Mouse (Mus musculus): Measurements from ENCODE around the gene Arhgap35. TPM values are rescaled to one million over a fixed set of nuclear protein-coding genes. Genes with fewer than 3 reads are reported as not detected.
A peak's percentile ranks its signal among the peaks of the same experiment; 100 is the strongest.
"Not testable (repeated sequence)": the region's sequence is repeated elsewhere in the genome, so short reads cannot be mapped to it uniquely, and the experiment has no call there.

Gene Arhgap35
- polyA plus RNA-seq, 1 experiment from 2014 or later, result 27.4 TPM

DNA sequence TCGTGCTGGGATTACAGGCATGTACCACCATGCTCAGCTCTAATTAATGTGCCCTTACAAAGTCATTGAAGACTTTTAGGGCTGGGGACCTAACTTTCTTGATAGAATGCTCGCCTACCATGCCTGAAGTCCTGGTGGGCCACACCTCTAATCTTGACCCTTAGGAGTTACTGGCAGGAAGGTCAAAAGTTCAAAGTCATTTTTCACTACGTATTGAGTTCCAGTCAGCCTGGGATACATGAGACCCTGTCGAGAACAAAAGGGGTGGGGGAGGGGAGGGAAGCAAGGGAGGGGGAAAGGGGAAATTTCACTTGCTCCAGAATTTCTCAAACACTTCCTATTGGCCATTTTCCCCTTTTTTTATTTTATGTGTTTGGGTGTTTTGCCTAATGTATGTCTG is 8.3 kb upstream of the Arhgap35 start:
- Histone ChIP-seq H3K4me1 (peaks cover 9% of the 10 kb centered on the region), H3K27ac (replicated peaks) (no peak overlapping the region), H3K9me3 (replicated peaks) (no peaks in the 10 kb centered on the region), H3K36me3 (no peaks in the 10 kb centered on the region), H3K4me3 (replicated peaks) (no peak overlapping the region), H3K4me2 (no peak overlapping the region), H3K9ac (replicated peaks) (no peak overlapping the region), H3K27me3 (replicated peaks) (no peaks in the 10 kb centered on the region)
- no peak for ATAC-seq (ENCODE audit: low FRiP score)
- WGBS, result 40% methylated on average over 4 of the region's 4 CpGs

DNA sequence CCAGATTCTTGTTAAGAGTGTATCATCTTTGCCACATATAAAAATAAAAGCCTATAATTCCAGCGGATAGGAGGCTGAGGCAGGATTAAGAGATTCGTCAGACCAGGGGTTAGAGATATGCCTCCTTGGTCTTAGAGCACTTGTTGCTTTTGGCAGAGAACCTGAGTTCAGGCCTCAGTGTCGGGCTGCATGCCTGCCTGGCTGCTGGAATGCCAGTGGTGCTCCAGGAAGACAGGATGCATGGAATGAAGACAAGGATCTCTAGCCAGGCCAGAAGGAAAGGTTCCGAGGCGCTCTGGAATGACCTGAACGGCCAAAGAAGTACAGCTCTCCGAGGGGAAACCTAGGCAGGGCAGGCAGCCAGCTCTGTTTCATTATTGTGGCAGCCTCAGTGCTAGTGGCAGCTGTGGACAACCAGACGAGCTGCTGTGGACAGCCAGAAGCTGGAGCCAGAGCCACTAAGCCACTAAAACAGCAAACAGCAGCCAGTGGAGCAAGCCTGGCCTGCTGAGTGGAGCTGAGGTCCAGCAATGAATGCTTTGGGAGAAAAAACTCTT is 6.4 kb upstream of the Arhgap35 start:
- Histone ChIP-seq H3K4me2 (no peak overlapping the region), H3K9ac (replicated peaks) (no peak overlapping the region), H3K4me3 (replicated peaks) (no peak overlapping the region), H3K27ac (replicated peaks) (no peak overlapping the region), H3K9me3 (replicated peaks) (no peaks in the 10 kb centered on the region), H3K36me3 (no peaks in the 10 kb centered on the region), H3K4me1 (peaks cover 9% of the 10 kb centered on the region), H3K27me3 (replicated peaks) (no peaks in the 10 kb centered on the region)
- ATAC-seq (ENCODE audit: low FRiP score), result no peak
- WGBS, result 88% methylated on average over 8 of the region's 8 CpGs

DNA sequence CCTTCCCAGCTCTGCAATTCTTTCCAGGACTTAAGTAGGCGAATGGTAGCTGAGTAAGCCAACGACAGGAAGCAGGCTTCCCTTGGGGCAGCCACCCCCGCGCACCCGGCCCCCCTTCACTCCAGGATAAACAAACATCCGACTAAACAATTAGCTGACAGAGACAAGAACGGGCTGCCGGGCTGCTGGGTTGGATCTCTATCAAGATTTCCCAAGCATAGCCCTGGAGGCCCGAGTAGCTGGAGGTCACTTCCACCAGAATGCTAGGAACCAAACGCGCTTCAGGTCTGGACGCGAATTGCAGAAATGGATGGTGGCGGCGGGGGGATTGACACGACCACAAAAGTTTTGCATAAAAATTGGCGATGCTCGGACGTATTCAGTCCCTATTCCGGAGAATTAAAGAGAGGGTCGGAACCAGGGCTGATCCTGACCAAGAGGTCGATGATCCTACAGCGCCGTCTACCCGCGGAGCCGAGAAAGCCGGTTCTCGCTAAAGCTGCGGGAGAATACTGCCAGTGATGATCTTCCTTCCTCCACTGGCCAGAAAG is 3.9 kb upstream of the Arhgap35 start:
- peaks cover 16% of the 10 kb centered on the region for H3K4me1 ChIP-seq
- 1% methylated on average over 30 of the region's 30 CpGs for WGBS
- 0 out of 2 replicates have a peak overlapping the region, but pooled peaks have one; percentile 1 for H3K9ac ChIP-seq (replicated peaks)
- peak overlapping the region; percentile 21 for H3K4me3 ChIP-seq (replicated peaks)
- peak overlapping the region; percentile 0; the same call in 1 of the 2 replicates for H3K27ac ChIP-seq (replicated peaks)
- no peaks in the 10 kb centered on the region for H3K9me3 ChIP-seq (replicated peaks)
- ATAC-seq (ENCODE audit: low FRiP score), result no peak
- H3K27me3 ChIP-seq (replicated peaks), result no peaks in the 10 kb centered on the region
- H3K36me3 ChIP-seq, result no peaks in the 10 kb centered on the region
- H3K4me2 ChIP-seq, result peak overlapping the region; percentile 53

DNA sequence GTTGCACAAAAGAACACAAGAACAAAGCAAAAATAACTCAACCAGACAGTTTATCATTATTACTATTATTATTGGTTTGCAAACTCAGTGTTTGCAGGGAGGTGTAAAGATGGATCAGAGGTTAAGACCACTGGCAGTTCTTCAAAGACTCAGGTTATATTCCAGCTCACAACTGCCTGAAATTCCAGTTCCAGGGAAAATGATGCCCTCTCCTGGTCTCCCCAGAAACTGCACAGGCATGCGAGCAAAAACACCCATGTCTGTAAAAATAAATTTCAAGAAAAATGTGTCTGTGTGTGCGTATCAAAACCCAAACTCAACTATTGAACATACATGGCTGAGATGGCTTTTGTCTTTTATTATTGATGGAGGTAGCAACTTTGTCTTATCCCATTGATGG is 2.3 kb upstream of the Arhgap35 start:
- Histone ChIP-seq H3K27ac (replicated peaks) (no peak overlapping the region), H3K27me3 (replicated peaks) (no peaks in the 10 kb centered on the region), H3K9me3 (replicated peaks) (no peaks in the 10 kb centered on the region), H3K4me3 (replicated peaks) (no peak overlapping the region), H3K4me1 (peaks cover 32% of the 10 kb centered on the region), H3K9ac (replicated peaks) (no peak overlapping the region), H3K4me2 (no peak overlapping the region), H3K36me3 (no peaks in the 10 kb centered on the region)
- 15% methylated on average over 2 of the region's 2 CpGs for WGBS
- no peak for ATAC-seq (ENCODE audit: low FRiP score)

DNA sequence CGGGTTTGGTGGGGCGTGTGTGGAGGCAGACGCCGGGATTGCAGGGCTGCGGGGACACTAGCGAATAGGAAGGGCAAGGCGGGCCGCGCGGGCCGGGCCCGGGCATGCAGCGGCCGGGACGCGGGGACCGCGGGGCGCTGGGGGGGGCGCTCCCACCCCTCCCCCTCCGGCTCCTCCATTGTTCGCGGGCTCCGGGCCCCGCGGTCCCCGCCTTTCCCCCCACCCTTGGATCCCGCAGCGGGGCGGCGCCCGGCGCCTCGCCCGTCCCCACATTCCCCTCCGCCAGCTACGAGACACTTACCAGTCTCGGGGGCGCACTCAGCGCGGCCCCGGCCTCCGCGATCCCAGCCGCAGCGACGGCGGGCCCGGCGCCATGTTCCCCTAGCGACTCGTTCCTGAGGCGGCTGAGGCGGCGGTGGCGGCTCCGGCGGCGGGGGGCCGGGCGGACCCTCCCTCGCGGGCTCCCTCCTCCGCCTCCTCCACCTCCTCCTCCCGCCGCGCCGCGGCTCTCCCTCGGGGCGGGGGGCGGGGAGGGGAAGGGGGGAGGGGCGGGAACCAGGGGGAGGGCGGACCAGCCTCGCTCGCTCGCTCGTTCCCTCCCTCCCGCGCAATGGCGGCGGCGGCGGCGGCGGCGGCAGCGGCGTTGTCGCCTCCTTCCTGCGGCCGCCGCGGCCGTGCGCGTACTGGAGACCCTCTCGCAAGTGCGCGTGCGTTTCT is 464 bp downstream of the Arhgap35 start:
- H3K36me3 ChIP-seq, result no peaks in the 10 kb centered on the region
- H3K4me1 ChIP-seq, result peaks cover 59% of the 10 kb centered on the region
- H3K27me3 ChIP-seq (replicated peaks), result no peaks in the 10 kb centered on the region
- peak overlapping the region; percentile 81 for H3K4me3 ChIP-seq (replicated peaks)
- ATAC-seq (ENCODE audit: low FRiP score), result peak; percentile 1
- WGBS, result under 1% methylated on average over 61 of the region's 101 CpGs
- H3K9me3 ChIP-seq (replicated peaks), result no peaks in the 10 kb centered on the region
- H3K4me2 ChIP-seq, result peak overlapping the region; percentile 87
- peak overlapping the region; percentile 100 for H3K27ac ChIP-seq (replicated peaks)
- H3K9ac ChIP-seq (replicated peaks), result peak overlapping the region; percentile 98

DNA sequence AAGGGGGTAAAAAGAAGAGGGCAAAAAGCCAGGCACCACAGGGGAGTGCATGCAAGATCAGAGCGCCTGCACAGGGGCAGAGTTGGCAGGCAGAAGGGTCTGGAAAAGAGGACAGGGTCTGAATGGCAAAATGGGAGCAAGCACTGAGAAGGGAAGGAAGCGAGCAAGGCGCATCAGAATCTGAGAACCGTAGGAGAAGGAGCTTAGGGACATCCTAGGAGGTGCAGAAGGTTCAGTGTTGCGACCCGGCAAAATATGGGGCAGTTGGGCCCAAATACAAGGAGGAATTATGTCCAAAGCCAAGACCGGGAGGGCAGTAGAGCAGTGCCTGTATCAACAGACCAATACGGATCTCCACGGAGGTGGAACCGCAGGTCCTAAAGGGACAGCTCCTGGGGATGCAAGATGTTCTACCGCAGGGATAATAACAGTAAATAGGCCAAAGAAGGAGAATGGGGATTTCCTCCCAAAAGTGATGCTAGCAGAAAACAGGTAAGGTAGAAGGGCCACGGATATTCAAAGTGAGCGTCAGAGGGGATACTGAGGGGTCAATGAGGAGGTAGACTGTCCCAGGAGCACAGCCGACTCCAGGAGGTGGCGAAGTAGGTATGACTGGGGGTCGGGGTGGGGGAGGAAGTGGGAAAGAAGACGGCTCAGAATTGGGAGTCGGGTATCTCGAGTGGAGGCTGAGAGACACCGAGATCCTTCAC is 1.2 kb downstream of the Arhgap35 start:
- WGBS, result under 1% methylated on average over 20 of the region's 20 CpGs
- no peak for ATAC-seq (ENCODE audit: low FRiP score)
- peaks cover 57% of the 10 kb centered on the region for H3K4me1 ChIP-seq

DNA sequence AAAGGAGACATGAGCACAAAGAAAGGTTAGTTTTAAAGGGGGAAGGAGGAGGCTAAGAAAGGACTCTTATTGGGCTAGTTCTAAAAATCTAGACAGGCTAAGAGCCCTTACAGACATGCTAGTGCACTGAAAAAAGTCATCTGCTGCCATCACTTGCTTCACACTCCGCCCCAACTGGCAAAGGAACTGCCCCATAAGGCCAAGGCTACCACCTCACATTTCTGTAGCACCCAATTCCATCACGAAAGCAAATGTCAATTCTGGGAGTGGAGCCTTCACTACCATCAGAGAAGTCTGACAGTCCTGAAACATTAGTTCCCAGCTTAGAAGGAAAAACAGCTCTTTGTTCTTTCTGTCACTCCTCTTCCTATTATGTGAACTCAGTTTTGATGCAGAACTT is 4.4 kb downstream of the Arhgap35 start:
- no peak for ATAC-seq (ENCODE audit: low FRiP score)
- no peak overlapping the region for H3K9ac ChIP-seq (replicated peaks)
- H3K4me3 ChIP-seq (replicated peaks), result no peak overlapping the region
- 82% methylated on average over 2 of the region's 2 CpGs for WGBS
- H3K27me3 ChIP-seq (replicated peaks), result no peaks in the 10 kb centered on the region
- peak overlapping the region; percentile 87; the same call in 1 of the 2 replicates for H3K4me2 ChIP-seq
- H3K27ac ChIP-seq (replicated peaks), result no peak overlapping the region
- no peaks in the 10 kb centered on the region for H3K9me3 ChIP-seq (replicated peaks)
- H3K4me1 ChIP-seq, result peaks cover 48% of the 10 kb centered on the region
- no peaks in the 10 kb centered on the region for H3K36me3 ChIP-seq

More for the DNA sequence above, 1.2 kb downstream of the Arhgap35 start:
- Histone ChIP-seq H3K27ac (replicated peaks) (peak overlapping the region; percentile 100), H3K9me3 (replicated peaks) (no peaks in the 10 kb centered on the region), H3K9ac (replicated peaks) (peak overlapping the region; percentile 98), H3K27me3 (replicated peaks) (no peaks in the 10 kb centered on the region), H3K36me3 (no peaks in the 10 kb centered on the region), H3K4me3 (replicated peaks) (peak overlapping the region; percentile 81), H3K4me2 (peak overlapping the region; percentile 87)

DNA sequence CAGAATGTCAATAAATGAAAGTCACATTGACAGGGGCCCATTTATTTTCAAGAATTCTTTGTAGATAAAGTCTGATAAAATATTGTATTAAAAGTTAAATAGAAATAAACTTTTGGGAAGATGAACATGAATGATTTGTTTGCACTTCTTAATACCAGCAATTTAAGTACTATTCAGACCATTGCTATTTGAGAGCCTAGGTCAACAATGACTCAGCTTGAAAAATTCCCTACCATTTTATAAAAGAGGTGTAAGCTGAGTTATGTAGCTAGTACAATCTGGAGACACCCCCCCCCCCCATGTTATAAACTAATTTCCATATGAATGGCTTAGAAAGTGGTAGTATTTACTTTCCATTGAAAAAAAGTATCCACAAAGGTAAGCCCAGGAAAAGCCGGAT is 5.8 kb downstream of the Arhgap35 start:
- Histone ChIP-seq H3K4me1 (peaks cover 48% of the 10 kb centered on the region), H3K27me3 (replicated peaks) (no peaks in the 10 kb centered on the region), H3K27ac (replicated peaks) (no peak overlapping the region), H3K9me3 (replicated peaks) (no peaks in the 10 kb centered on the region), H3K4me3 (replicated peaks) (no peak overlapping the region), H3K4me2 (no peak overlapping the region), H3K9ac (replicated peaks) (no peak overlapping the region), H3K36me3 (no peaks in the 10 kb centered on the region)
- no peak for ATAC-seq (ENCODE audit: low FRiP score)
- 75% methylated on average over 1 of the region's 1 CpGs for WGBS

DNA sequence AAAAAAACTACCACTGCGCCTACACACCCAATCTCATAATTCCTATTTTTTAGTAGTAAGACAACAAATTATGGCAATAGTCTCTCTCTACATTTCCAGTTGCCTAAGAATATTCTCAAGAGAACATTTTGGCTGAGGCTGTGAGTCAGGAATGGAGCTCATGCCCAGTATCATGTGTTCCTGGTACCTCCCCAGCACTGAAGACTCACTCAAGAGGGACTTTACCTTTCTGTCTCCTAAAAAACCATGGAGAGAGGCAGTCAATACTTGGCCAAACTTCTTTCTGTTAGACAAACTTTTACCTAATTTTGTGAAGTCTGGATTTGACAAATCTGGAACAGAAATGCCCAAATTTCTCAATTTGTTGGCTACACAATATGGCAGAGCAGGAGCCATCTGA is 6.7 kb downstream of the Arhgap35 start:
- Histone ChIP-seq H3K4me3 (replicated peaks) (no peak overlapping the region), H3K36me3 (no peaks in the 10 kb centered on the region), H3K27ac (replicated peaks) (no peak overlapping the region), H3K4me2 (no peak overlapping the region), H3K9me3 (replicated peaks) (no peaks in the 10 kb centered on the region), H3K9ac (replicated peaks) (no peak overlapping the region), H3K27me3 (replicated peaks) (no peaks in the 10 kb centered on the region), H3K4me1 (peaks cover 42% of the 10 kb centered on the region)
- WGBS, result 100% methylated on average over 1 of the region's 1 CpGs
- ATAC-seq (ENCODE audit: low FRiP score), result no peak

DNA sequence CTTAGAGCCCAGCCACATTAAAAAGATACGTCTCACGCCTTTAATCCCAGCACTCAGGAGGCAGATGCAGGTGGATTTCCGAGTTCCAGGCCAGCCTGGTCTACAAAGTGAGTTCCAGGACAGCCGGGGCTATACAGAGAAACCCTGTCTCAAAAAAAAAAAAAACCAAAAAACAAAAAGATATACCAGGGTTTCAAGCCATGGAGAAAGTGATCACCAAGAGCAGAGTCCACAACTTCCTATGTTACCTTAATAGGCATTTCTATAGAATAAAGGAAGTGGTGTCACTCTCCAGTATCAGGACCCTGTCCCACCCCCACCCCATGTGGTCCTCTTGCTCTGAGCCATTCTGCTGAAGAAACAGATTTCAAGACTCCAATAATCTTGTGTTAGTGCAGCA is 8.0 kb downstream of the Arhgap35 start:
- not testable (repeated sequence) for H3K9me3 ChIP-seq (replicated peaks); H3K9ac ChIP-seq (replicated peaks); H3K4me3 ChIP-seq (replicated peaks); H3K27me3 ChIP-seq (replicated peaks); H3K4me2 ChIP-seq; H3K27ac ChIP-seq (replicated peaks); H3K36me3 ChIP-seq; ATAC-seq (ENCODE audit: low FRiP score)
- H3K4me1 ChIP-seq, result peaks cover 31% of the 10 kb centered on the region
- 96% methylated on average over 4 of the region's 4 CpGs for WGBS

DNA sequence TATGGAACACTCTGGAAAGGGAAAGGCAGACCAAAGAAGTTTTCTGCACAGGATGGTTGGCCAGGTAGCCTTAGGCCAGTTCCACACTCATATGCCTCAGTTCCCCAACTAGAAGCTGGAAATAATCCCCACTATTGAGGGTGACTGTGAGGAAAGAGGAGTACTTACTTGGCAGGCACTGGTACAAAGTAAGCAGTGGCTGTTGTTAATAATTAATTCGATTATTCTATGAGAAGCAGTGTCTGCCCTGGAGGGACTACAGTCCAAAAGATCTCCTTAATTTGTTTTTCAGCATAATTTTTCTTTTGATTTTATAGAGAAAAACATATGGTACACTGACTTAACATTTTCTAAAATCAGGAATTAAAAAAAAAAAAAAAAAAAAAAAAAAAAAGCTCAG is 10.7 kb downstream of the Arhgap35 start:
- peaks cover 10% of the 10 kb centered on the region; the same call in 1 of the 2 replicates for H3K4me1 ChIP-seq
- H3K4me3 ChIP-seq (replicated peaks), result no peak overlapping the region
- H3K27me3 ChIP-seq (replicated peaks), result no peaks in the 10 kb centered on the region
- H3K4me2 ChIP-seq, result no peak overlapping the region
- WGBS, result 100% methylated on average over 1 of the region's 1 CpGs
- no peak overlapping the region for H3K9ac ChIP-seq (replicated peaks)
- H3K27ac ChIP-seq (replicated peaks), result no peak overlapping the region
- H3K36me3 ChIP-seq, result no peaks in the 10 kb centered on the region
- H3K9me3 ChIP-seq (replicated peaks), result no peaks in the 10 kb centered on the region
- ATAC-seq (ENCODE audit: low FRiP score), result no peak
